Mouse (Mus musculus) embryo, embryonic 9.5 days (tissue): ENCODE measurements at regions not wholly inside any gene's neighbourhood (a gene's known extent, or its start where the extent isn't known, plus 50 kb on each side); places are given as distances from the start of the nearest gene placed in this dataset.

Source experiments
- DNase-seq: peaks from one replicate; pipeline ENCODE4 v3.0.0-alpha.2; 2017; ENCODE audit errors: extremely low spot score

DNA sequence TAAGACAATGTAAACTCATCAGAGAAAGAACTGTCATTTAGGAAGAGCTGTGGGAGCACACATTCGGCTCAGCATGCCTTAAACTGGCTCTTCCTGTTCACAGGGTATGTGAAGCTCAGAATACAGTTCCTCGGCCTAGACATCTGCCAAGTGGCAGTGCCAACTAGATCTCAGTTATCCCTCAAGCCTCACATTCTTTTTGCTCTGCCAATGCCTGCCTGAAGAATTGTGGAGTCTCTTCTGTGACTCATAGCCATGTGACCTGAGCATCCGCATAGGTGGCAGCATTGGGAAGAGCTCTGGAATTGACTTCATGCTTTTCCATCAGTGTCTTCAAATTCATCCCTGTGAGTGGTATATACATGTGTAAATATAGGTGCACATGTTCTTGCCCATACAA, 59.7 kb downstream of the Prlhr start:
- DNase-seq = no peak

DNA sequence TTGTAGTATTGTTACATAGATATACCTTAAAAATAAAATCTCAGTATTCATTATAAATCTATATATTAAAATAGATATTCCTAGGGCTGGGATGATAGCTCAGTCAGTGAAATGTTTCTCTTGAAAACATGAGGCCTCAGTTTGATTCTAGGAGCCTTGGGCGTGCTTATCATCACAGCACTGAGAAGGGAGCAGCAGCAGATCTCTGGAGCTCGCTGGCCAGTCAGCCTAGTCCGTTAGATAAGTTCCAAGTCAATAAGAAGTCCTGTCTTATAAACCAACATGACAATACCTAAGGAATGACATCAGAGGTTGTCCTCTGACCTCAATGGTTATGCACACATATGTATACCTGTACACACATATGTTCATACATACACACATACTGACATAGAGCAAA, 68.7 kb downstream of the Prlhr start:
- DNase-seq = no peak

- DNase-seq = no peak
Observed at GRCm38 (mm10) chr19:60397666-60398065, 70.4 kb downstream of the Prlhr start.

GRCm38 (mm10) chr19:60396604-60397003, 71.5 kb downstream of the Prlhr start:
- no peak for DNase-seq

GRCm38 (mm10) chr19:60386563-60387241, 81.4 kb downstream of the Prlhr start:
- DNase-seq = no peak

GRCm38 (mm10) chr19:60384721-60385120, 83.4 kb downstream of the Prlhr start:
- no peak for DNase-seq

- peak; percentile 2 for DNase-seq
Observed at GRCm38 (mm10) chr19:60382661-60383060, 85.4 kb downstream of the Prlhr start.

GRCm38 (mm10) chr19:60379030-60379605, 89.0 kb downstream of the Prlhr start:
- DNase-seq = no peak

DNA sequence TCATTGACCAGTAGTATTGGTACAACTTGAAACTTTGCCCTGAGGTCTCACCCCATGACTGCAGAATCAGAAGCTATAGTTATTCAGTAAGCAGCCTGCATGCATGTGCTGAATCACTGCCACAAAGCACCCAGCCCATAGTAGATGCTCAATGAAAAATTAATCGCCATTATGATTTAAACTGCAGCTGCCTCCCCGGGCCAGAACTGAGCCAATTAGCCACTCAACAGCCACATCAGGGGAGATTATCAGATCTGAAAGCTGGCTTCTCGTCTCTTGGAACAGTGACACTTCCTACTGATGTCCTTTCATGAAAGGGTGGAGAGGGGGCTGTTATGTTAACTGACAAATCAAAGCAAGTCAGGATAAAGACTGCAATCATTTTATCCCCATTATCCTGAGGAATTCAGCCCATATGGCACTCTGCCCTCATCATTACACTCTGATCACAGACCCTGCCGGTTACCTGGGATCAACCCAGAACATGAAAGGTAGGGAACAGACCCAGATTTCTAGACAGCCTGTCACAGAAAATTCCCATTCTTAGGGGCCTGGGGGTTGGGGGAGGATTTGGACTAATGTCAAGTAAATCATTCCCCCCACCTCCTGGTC, 104.0 kb downstream of the Prlhr start:
- no peak for DNase-seq

GRCm38 (mm10) chr19:60344911-60345310, 118.4 kb upstream of the Fam204a start:
- no peak for DNase-seq

DNA sequence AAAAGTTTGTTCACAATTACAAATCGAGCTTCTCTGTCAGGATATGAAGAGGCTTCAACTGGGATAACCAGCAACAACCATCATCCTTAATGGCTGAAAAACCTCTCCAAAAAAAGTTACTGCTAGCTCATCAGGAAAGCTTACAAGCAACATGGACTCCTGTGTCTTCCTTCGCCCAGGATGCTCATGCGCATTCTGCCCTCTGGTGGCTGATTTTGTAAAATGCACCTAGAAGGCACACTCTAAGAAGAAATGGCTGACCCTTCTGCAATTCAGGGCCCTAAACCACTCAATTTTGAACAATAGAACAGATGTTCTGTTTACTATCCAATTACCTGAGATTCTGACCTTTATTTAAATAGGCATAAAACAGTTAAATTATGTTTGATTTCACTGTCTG, 115.0 kb upstream of the Fam204a start:
- DNase-seq = peak; percentile 69

- no peak for DNase-seq
Observed at GRCm38 (mm10) chr19:60340234-60340633, 113.7 kb upstream of the Fam204a start.

- no peak for DNase-seq
Observed at GRCm38 (mm10) chr19:60334521-60334920, 108.0 kb upstream of the Fam204a start.

GRCm38 (mm10) chr19:60328295-60328694, 101.8 kb upstream of the Fam204a start:
- no peak for DNase-seq

DNA sequence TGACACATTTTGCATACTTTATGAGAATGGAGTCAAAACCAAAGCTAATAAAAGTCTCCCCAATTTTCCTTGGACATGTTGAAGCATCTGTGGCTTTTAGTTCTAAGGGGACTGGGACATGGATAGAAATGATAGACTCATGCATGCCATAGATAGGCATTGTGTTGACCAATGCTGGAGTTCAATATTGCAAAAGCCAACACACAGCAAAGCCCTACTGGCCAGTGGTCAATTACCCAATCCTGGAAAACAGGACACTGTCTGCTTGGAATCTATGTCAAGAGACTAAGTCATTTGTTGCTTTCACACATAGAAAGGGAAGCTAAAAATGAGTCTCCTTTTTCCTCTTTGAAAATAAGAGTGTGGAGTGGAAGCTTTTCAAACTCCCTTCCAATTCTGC, 99.1 kb upstream of the Fam204a start:
- no peak for DNase-seq

DNA sequence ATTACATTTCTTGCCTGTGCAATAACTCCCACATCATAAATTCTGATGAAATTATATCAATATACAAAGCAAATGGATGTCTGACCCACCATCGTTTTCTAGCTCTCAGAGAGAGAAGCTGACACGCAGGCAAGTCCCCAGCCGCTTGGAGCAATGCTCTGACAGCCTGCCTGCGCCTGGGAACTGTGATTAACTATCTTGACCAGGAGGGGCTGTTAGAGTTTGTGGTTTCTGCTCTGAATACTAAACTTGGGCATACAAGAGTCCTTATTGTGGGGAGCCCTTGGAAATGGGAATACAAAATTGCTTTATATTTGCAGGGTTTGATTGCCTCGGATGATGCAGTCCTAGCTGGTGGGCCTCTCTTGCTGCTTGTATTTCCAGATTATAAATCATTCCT, 98.6 kb upstream of the Fam204a start:
- no peak for DNase-seq

DNA sequence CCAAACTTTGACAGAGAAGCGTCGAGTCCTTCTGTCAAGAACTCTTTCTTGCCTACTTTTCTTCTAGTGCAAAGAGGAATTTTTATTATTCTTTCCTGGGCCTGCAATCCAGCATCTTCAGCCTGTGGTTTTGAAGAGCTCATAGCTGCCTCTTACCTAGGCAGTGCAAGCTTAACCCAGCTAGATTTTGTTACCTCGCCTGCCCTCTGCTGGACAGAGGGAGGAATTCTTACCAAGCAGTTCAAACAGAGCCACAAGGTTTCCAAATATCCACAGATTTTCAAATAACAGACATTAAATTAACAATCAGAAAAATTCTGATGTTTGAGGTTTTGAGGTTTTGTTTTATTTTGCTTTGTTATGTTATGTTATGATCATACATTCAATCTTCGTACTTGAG, 84.1 kb upstream of the Fam204a start:
- peak; percentile 67 for DNase-seq

DNA sequence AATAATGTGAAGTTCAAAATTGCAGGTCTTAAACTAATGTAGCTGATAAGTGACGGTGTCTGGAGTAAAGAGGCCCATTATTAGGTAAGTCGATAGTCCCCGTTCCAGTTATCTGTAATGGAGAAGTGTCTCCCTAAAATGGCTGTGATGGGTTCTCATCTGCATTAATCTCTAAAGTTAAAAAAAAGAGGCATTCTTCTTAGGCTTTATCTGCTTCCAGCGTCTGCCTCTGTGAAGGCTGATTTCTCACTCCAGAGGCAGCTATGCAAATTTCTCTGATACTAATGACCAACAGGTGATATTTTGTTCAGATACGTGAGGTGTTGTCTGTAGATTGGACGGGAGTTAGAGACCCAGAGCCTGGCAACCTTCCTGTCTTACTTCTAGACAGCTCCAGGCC, 75.9 kb upstream of the Fam204a start:
- DNase-seq = no peak

DNA sequence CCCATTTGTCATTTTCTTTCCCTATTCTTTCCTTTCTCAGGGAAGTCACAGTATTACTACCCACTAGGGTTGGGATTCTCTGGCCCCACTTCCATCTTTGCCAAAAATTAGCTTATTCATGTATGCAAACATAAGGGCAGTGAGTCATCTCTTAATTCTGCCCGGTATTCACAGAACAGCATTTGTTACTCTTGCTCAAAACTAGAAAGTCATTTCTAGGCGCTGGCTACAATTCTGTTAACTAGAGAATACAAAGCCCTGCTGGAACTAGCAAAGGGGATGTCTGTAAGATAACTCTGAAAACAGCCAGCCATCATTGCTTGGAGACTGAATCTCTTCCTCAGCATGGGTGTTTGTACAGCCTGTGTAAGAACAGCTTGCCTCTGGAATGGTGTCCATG, 74.4 kb upstream of the Fam204a start:
- DNase-seq = no peak

GRCm38 (mm10) chr19:60290244-60290643, 63.7 kb upstream of the Fam204a start:
- DNase-seq = no peak

DNA sequence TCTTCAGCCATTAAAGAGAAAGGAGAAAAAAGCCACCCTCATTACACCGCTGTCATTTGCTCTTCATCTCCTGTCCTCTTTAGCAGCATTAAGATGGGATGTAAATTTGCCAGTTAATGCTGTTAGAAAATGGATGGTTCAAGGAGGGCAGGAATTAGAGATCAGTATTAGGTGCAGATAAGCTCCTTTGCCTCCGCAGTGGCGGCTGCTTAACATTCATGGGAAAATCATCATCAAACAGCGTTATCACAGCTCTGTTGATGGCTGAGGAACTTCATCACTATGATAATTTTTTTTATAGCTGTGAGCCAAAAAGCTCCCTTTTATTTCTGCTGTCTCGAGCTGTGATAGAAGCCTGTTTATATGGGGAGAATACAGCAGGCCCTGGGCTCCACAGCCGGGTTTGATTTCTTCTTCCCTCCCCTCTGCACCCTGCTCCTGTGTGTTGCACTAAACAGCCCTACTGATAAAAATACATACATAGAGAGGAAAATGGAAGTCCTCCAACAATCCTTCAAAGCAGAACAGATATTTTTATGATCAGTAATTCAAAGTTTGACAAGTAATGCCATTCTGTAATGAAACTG, 60.4 kb upstream of the Fam204a start:
- DNase-seq = no peak

GRCm38 (mm10) chr19:60284901-60285300, 58.4 kb upstream of the Fam204a start:
- no peak for DNase-seq
